Mouse (Mus musculus) common myeloid progenitor, adult 5-6 weeks (primary cell): ENCODE data around the gene Tmem107. TPM values are rescaled to one million over a fixed set of nuclear protein-coding genes. Genes with fewer than 3 reads are reported as not detected.
A peak's percentile ranks its signal among the peaks of the same experiment; 100 is the strongest.
"Not testable (repeated sequence)": the region's sequence is repeated elsewhere in the genome, so short reads cannot be mapped to it uniquely, and the experiment has no call there.

ENCODE experiments used
- ATAC-seq: replicated peaks from 2 replicates; pipeline ENCODE4 v1.8.0; 2016; ENCODE audit warnings: low read depth, mild to moderate bottlenecking, moderate TSS enrichment, inconsistent platforms; ENCODE audit not compliant: poor library complexity, severe bottlenecking
- total RNA-seq: library from RNA; stranded (forward); fragments of 200-1000, 187-1606 nt; gene quantifications from 2 replicates; pipeline ENCODE4 v1.2.3, GENCODE M21; 2017

Tmem107 gene
- total RNA-seq, 1 experiment from 2014 or later: 23.2 TPM

GRCm38 (mm10) chr11:69090367-69090766 lies 19.8 kb downstream of the Tmem107 start:
- no peak for ATAC-seq

- ATAC-seq: no peak
These were observed 21.2 kb downstream of the Tmem107 start for GRCm38 (mm10) chr11:69091566-69092385.

GRCm38 (mm10) chr11:69092386-69092751 lies 21.8 kb downstream of the Tmem107 start:
- no peak for ATAC-seq

- ATAC-seq: no peak
These were observed 22.3 kb downstream of the Tmem107 start for GRCm38 (mm10) chr11:69092871-69093270.

- not testable (repeated sequence) for ATAC-seq
These were observed 23.2 kb downstream of the Tmem107 start for GRCm38 (mm10) chr11:69093856-69094255.

GRCm38 (mm10) chr11:69094697-69095429 lies 24.3 kb downstream of the Tmem107 start, which contains the start of gene Per1:
TSS of gene Per1 (plus strand) at chr11:69095217.
- ATAC-seq: peak; percentile 64

- no peak for ATAC-seq
These were observed 25.1 kb downstream of the Tmem107 start for GRCm38 (mm10) chr11:69095511-69096231.

- no peak for ATAC-seq
These were observed 25.9 kb downstream of the Tmem107 start for GRCm38 (mm10) chr11:69096360-69096986.

- peak; percentile 27 for ATAC-seq
These were observed 26.6 kb downstream of the Tmem107 start for GRCm38 (mm10) chr11:69096987-69097900.

GRCm38 (mm10) chr11:69098039-69098761 lies 27.6 kb downstream of the Tmem107 start:
- no peak for ATAC-seq

- peak; percentile 34 for ATAC-seq
These were observed 28.1 kb downstream of the Tmem107 start for GRCm38 (mm10) chr11:69098762-69099091.

GRCm38 (mm10) chr11:69099177-69099914 lies 28.7 kb downstream of the Tmem107 start:
- ATAC-seq: no peak

GRCm38 (mm10) chr11:69099915-69100345 lies 29.3 kb downstream of the Tmem107 start:
- peak; percentile 40 for ATAC-seq

- no peak for ATAC-seq
These were observed 30.2 kb downstream of the Tmem107 start for GRCm38 (mm10) chr11:69100639-69101360.

- ATAC-seq: no peak
These were observed 31.2 kb downstream of the Tmem107 start for GRCm38 (mm10) chr11:69101604-69102402.

GRCm38 (mm10) chr11:69102403-69102725 lies 31.8 kb downstream of the Tmem107 start:
- ATAC-seq: no peak

GRCm38 (mm10) chr11:69103121-69103520 lies 32.5 kb downstream of the Tmem107 start:
- ATAC-seq: no peak
